Mouse (Mus musculus) spleen, postnatal 36 days (tissue): ENCODE measurements around the gene Ccdc187.
A peak's percentile ranks its signal among the peaks of the same experiment; 100 is the strongest.

Experiments used
- DNase-seq, 2 experiments: peaks; one replicate each; pipeline ENCODE4 v3.0.0; 2022; ENCODE audit warnings: low spot score in 2 of 2, mixed read lengths in 1 of 2

Ccdc187 gene

GRCm38 (mm10) chr2:26280594-26280993 lies 13.8 kb downstream of the Ccdc187 start:
- DNase-seq, result no peak

- no peak for DNase-seq
Measured at GRCm38 (mm10) chr2:26279712-26280111, 14.6 kb downstream of the Ccdc187 start.

DNA sequence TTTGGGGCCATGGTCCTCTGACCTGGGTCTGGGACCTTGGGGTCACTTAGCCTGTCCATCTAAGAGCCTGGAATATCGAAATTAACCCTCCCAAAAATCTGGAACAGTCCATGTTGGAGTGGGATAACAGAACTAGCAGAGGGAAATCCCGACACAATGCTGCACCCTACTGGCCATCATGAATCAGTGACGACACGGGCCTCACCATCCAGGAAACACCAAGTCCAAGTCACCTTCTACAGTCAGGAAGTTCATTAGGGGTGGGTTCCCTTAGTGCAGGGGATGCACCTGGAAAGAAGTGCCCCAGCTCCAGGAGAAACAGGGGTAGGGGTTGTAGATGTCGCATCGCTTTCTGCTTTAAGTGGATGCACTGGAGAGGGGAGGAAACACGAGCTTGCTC lies 20.7 kb downstream of the Ccdc187 start:
- no peak for DNase-seq

- no peak for DNase-seq
Measured at GRCm38 (mm10) chr2:26268216-26268615, 26.1 kb downstream of the Ccdc187 start.

DNA sequence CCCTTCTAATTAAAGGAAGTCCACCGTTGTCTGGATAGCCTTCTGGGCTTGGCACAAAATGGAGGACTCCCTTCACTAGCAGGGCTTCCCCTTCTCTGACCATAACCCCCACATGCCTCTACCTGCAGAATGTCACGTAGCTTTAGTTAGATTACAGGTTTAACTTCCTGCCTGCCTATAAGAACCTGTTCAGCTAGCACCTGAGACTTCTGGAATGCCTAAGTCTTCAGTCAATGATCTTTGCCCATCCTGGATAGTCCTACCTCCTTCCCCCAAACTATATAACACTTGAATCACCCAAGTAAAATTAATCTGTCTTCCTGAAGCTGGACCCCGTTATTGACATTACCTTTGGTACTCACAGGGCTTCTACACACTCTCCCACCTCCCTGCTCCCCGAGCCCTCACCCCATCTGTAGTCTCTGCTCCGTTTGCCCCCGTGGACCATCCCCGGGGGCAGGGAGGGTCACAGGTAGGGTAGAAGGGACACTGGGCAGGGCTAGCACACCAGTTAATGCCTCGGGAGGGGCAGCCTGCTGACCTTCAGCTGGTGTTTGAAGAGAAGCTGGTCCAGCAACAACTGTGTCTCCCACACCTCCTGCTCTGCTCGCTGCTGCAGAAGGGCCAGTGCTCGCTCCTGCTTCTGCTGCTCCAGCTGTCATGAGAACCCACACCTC lies 28.2 kb downstream of the Ccdc187 start:
- DNase-seq, result no peak

GRCm38 (mm10) chr2:26265095-26265494 lies 29.3 kb downstream of the Ccdc187 start:
- DNase-seq, result no peak

GRCm38 (mm10) chr2:26264646-26265045 lies 29.7 kb downstream of the Ccdc187 start:
- no peak for DNase-seq

GRCm38 (mm10) chr2:26257315-26258096 lies 36.9 kb downstream of the Ccdc187 start:
- no peak for DNase-seq

GRCm38 (mm10) chr2:26254816-26255215 lies 39.5 kb downstream of the Ccdc187 start:
- DNase-seq, result no peak

GRCm38 (mm10) chr2:26252514-26253206 lies 41.7 kb downstream of the Ccdc187 start:
- DNase-seq, result no peak

DNA sequence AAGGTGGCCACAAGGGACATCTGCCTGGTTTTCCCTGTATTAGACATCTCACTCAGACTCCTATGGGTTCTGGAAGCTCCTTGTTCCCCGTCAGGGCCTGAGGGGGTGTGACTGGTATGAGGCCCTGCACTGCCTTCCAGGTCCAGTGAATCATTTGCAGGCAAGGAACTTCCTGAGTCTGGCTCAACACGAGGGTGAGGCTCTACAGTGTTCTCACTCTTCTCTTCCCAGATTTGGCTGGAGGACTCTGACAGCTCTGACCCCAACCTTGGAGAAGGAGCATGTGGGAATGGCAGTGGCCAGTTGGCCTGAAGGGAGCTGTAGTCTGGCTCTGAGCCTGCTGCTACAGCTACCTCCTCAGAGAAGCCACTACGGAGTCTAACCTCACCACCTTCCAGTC lies 46.8 kb downstream of the Ccdc187 start:
- no peak for DNase-seq

GRCm38 (mm10) chr2:26240841-26241240 lies 53.5 kb downstream of the Ccdc187 start:
- DNase-seq, result no peak

GRCm38 (mm10) chr2:26240330-26240729 lies 54.0 kb downstream of the Ccdc187 start:
- DNase-seq, result no peak

DNA sequence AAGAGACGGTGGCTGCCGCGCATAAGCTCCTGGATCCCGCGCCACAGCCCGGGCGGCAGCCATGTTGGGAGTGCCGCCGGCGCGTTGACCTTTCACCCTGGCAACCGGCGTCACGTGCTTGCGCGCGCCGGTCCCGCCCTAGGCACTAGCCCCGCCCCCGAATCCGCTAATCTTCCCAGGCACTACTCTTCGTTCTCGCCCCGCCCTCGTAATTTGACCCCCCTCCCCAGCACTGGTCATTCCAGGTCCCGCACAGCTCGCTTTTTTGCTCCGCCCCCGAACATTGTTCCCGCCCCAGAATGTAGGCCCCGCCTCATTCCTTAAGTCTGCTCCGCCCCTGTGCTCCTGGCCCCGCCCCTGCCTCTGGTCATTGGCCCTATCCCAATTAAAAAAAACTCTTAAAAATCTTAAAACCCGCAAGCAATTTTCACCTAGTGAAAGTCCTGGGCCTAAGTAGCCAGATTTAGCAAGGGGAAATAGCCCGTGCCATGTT lies 57.0 kb downstream of the Ccdc187 start, which contains the start of gene Qsox2:
TSS of gene Qsox2 (minus strand) at position 236 of the 493 bp plus-strand sequence.
- peak; percentile 78 to 86 for DNase-seq

DNA sequence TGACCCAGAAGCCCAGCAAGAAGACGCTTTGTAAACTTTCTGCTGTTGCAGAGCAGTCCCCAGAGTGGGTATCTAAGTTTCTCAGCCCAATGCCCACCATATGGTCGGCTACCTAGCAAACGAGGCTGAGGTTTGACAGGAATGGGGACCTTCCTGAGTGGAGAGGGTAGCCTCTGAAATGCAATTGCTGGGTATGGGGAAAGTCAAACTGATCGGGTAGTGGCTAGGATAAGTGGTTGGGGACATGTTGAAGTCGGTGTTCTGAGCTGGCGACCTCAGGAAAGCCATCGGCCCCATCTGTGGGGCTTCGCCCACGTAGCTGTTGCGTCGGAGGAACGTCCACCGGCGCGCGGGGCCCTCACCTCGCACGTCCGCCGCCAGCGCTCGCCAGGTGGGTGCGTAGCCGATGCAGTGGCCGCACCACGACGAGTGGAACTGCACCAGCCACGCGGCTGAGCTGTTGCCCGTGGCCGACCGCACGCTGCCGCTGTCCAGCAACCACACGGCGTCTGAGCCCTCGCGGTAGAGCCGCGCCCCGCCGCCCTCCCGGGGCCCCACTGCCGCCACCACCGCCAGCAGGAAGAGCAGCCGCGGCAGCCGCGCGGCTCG lies 57.6 kb downstream of the Ccdc187 start:
- DNase-seq, result no peak

- no peak for DNase-seq
Measured at GRCm38 (mm10) chr2:26234771-26235170, 59.6 kb downstream of the Ccdc187 start.

GRCm38 (mm10) chr2:26234253-26234652 lies 60.1 kb downstream of the Ccdc187 start:
- DNase-seq, result no peak

- no peak for DNase-seq
Measured at GRCm38 (mm10) chr2:26231366-26231765, 63.0 kb downstream of the Ccdc187 start.

- DNase-seq, result no peak
Measured at GRCm38 (mm10) chr2:26230253-26230652, 64.1 kb downstream of the Ccdc187 start.

DNA sequence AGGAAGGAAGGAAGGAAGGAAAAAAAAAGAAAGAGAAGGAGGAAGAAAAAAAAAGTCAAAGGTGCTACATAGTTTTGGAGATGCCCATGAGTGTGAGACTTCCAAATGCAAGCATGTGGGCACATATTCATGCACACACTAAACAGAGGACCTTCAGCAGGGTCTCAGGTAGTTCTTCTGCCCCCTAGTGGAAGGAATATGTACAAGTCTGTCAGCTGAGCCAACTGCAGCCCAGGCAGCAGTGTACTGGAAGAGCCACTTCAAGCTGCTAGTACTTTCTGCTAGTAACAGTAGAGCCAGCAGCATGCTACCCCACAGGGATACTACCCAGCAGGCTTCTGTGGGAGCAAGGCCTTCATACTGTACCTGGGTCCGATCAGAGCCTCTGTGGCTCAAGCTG lies 66.6 kb downstream of the Ccdc187 start:
- DNase-seq, result peak; percentile 15 to 19

DNA sequence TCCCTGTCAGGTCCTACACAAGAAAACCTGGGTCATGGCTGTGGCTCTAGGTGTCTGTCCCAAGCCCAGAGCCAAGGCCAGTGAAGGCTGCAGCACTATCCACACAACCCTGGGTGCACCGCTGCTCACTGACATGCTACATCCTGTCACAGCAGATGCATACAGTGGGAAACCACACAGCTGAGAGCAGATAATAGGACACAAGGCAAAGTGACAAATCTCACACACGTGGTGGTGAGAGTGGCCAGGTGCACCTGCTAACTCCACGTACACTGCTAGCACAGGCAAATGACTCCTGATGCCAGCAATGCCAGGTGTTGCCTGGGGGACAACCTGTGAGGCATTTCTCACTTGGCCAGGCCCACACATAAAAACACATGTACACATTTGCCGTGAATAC lies 69.1 kb downstream of the Ccdc187 start:
- no peak for DNase-seq

DNA sequence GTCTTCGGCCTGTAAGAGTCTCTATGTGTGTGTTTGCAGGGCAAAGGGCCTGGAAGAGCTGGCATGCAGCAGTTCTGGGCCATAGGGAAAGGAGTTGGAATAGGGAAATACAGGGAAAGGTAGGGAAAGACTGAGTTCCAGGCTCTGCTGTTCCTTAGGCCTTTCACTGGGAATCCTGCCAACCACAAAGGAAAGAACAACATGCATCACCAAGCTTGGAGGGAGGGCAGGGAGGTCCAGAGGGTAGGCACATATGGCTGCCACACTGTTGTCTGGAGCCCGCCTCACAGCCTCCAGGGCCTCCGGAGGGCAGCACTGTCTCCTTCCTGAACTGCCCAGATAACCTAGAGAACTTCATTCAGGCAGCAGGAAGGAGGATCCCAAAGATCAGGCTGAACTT lies 70.4 kb downstream of the Ccdc187 start:
- no peak for DNase-seq
